Mouse (Mus musculus) lung, adult 18-20 months (tissue): ENCODE results near the gene Tom1.

Experiments used
- DNase-seq, 2 experiments: peaks; one replicate each; pipeline ENCODE4 v3.0.0; 2022; ENCODE audit warnings: mixed read lengths in 2 of 2

Gene Tom1

DNA sequence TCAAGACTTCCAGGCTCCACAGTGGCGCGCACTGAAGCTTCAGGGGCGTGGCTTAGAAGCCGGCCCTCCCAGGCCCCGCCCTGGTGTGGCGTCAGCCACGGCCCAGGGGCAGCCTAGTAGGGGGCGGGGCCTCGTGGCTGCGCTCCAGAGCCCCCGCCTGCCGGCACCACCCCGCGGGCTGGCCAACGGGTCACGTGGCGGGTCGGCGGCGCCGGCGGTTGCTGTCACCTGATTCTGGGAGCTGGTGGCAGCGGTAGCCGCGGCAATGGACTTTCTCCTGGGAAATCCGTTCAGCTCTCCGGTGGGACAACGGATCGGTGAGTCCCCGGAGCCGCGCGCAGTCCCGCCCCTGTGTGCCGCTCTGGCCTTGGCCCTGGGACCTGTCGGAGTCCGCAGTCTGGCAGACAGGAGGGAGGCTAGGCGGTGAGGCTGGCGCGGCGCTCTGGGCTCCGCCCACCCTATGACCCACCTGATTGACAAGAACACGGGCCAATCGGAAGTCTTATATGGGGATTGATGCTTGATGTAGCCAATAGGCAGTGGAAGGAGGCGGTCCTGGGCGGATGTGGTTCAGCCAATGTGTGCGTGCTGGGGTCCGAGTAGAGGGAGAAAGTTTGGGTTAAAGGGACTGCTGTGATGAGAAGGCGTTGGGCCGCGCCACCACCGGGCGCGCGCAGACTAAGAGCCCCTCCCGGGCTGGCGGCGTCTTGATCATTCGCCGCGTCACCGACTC lies at the start of gene Tom1:
Gene Tom1 (plus strand): TSS at position 195 of the 733 bp plus-strand sequence.
- DNase-seq: peak; percentile 96 to 97

DNA sequence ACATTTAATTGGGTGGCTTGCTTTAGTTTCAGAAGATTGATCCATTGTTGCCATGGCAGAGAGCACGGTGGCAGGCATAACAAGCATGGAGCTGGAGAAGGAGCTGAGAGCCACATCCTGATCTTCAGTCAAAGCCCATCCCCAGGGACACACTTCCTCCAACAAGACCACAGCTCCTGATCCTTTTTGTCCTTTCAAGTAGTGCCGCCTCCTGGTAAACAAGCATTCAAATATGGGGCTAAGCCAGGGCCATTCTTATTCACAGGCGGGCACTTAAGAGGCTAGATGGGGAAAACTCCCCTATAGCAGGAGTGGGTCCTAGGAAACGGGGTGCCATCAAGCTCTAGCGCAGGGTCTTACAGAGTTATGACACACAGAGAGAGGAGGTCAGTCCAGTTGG lies 46.1 kb upstream of the Tom1 start:
- DNase-seq: no peak

DNA sequence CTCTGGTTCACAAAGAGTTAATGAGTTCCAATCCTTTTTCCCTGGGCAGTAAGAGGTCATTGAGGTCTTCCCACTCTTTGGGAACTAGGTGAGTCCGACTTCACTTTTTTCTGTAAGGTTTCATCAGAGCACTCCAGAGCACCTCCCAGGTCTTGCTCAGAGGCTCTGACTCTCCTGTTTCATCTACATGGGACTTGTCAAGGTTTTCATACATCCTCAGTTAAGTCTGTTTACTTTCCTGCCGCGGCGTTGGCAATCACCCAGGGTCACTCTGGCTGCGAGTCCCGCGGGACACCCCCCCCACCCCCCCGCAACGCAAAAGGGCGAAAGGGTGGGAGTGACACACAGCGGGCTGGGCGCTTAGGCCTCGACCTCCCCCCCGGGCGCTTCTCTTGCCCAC lies 43.5 kb upstream of the Tom1 start:
- DNase-seq: peak; percentile 30 to 70

DNA sequence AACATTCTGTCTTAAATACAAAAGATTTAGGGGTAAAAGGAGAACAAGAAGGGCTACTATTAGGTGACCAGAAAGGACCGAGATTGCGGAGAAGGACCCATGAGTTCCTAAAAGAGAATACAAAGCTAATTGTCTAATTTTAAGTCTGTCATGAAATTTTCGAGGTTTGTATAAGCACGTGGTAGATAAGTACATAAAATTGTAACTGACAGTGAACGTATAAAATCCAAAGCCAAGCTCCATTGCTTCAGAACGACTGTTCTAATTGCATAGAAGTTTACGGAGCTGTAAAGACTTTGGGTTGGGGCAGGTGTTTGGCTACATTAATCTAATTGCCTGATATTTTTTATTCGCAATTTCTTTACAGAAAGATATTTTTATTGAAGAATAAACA lies 40.4 kb upstream of the Tom1 start, which contains the start of gene Hmgxb4:
Gene Hmgxb4 (plus strand): TSS at position 276 of the 394 bp plus-strand sequence.
- DNase-seq: no peak

DNA sequence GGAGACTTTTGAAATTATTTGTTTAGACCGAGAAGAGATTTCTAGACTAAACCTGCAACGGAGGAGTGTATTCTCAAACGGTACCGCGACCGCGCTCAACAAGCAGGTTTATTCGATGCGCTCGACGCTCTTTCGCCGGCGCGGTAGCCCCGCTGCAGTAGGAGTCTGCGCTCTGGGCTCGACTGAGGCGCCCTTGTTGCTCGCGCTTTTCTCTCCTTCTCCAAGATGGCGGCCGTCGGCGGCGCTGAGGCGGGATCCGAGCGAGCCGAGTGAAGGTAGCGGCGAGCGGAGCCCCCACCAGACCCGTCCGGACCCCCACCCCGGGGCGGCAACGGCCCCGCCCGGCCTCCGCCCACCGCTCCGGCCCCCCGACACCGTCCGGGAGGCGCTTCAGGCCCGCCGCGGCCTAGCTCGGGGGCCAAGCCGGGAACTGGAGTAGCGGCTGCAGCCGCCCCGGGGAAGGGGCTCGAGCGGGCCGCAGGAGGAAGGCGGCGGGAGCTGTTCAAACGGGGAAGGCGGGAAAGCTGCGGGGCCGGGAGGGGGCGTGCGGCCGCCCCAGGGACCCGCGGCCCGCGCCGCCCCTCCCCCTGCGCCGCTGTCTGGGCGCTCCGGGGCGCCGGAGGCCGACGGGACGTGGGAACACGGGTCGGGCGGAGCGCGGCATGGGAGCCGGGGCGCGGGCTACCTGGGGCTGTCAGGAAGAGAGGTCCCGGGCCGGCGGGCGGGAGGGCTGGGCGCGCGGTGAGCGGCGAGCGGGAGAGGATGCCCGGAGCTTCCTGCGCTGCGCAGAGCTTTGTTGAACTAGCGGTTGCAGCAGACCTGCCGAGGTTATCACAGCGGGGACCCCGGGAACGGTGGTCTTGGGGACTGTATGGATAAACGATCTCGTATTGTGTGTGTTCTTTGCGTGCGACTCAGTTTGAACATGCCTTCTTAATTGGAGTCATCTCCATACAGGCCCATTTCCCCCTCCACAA lies 39.7 kb upstream of the Tom1 start:
- peak; percentile 87 to 88 for DNase-seq

DNA sequence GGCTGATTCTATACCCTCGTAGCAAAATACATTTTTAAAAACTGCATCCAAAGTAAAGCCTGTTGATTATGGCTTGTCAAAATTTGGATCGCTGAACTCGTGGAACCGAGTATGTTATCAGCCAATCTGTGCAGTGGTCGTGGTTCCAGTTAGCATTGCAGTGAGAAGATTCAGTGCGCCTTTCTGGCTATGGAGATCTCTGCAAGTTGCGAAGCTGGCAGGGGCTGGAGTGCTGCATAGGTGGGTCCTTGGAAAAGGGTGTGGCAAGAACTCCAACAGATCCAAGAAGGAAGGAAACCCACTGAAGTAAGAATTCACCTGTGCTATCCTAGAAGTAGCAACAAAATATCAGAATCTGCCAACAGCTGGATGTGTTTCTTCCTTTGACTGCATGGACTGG lies 39.0 kb upstream of the Tom1 start:
- DNase-seq: peak in 1 of 2 experiments; percentile 10

DNA sequence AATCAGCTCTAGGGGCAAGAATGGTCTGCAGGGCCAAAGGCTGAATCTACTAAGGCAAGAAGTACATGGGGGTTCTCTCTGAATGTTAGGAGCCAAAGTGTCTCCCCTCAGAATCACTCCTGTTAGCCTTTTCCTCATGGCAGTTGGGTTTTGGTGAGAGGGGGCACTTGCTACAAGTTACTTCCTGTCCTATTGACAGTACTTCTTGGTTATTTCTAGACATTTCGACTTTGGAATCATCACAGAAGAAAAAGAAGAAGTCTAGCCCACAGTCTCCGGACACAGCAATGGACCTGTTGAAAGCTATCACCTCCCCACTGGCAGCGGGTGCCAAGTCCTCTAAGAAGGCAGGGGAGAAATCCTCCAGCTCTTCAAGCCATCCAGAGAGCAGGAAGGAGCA lies 33.1 kb upstream of the Tom1 start:
- no peak for DNase-seq

DNA sequence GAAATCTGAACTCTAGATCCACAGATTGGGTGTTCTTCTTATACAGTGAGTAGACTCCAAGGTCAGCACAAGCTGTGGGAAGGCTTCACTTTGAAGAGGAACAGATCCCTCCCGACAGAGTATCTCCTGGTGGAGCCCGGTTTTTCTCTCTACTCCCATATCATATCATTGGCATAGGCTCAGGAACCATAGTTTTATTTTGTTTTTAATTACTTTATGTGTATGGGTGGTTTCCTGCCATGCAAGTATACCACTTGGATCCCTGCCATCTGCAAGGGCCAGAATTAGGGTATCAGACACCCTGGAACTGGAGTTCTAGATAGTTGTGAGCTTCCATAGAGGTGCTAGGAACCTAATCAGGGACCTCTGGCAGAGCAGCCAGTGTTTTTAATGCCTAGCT lies 24.7 kb upstream of the Tom1 start:
- DNase-seq: no peak

DNA sequence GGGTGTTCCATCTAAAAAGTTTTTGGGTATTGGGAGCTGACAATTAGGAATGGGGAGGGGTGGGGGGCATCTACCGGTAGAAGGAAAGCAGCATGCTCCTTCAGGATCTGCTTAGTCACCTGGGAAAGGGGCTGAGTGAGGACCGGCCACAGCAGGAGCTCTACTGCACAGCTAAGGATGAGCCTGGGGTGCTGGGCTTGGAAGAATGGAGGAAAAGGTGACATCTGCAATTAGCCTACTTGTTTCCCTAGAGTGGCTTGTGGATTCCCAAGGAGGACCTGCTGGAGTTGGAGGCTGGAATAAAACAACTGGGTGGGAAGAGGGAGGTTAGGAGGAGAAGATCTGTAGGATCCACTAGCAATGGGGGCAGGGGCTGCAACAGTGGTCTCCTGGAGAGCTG lies 19.9 kb upstream of the Tom1 start:
- no peak for DNase-seq

DNA sequence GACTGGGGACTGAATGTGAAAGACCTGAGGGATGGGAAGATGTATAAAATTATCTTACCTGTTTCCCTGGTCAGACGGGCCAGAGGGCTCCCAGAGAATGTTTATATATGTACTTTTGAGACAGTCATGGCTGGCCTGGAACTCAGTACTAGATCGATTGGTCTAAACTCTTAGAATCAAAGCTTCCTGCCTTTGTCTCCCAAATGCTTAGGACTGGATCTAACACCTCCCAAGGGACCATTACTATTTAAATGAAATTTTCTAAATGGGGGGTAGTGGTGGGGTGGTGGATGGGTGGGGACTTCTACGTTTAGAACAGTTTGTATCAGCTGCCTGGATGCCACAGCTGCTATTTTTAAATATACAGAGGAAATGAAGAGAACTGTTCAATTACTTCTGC lies 19.5 kb upstream of the Tom1 start:
- no peak for DNase-seq

DNA sequence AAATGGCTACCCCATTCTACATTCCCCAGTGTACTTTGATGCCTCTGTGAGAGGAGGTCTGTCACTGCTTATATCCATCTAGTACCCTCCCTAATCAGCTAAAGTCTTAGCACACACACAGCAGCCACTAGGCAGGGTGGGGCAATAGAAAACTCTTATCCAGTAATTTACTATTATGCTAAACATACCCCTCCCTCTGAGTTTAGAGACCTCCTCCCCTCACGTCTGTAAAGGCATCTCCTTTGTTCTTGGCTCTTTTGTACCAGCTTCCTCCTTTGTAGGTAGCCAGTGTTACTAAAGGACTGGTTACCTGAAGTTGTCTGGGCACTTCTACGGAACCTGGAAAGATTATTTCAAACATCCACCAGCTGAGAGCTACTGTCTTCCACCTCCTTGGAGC lies 17.5 kb upstream of the Tom1 start:
- no peak for DNase-seq

DNA sequence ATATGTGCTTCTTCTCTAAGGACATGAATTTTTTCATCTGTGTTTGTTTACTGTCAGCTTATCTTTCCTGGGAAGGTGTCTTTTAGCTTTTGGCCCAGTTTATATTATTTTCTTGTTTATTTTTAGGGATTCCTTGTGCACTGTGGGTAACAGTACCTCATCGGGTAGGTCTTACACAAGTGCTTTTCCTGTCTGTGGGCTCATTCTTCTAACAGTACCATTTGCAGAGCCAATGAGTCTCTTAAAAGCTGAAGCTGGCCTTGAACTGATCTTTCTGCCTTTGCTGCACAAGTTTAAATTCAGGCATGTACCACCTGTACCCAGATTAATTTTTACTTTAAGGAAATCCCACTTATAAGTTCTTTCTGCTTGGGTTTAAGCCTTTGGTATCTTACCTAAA lies 17.1 kb upstream of the Tom1 start:
- no peak for DNase-seq

DNA sequence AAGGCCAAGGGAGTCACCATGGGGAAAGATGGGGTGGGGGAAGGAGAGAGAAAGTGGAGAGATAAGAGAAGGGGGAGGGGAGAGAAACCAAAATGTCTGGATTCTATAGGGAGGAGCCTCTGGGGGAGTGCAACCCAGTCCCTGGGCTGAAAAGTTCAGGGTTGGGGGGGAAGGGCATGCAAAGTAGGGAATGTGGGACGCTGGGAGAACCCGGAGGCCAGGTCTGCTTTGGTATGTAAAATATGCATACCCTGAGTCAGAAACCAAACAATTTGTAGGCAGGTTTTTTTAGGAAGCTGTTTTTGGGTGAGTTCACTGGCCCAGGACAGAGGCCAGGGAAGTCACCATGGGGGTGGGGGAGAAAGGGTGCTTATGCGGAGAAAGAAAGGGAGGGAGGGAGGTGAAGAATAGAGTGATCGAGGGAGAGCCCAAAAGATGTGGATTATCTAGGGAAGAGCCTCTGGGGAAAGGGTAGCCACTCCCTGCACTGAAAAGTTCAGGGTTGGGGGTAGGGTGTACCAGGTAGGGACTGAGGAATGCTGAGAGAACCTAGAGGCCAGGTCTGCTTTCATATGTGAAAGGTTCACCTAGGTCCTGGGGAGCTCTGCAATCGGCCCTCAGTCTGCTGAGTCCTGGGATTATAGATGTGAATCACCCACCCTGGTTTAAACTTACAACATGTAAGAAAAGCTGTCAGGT lies 15.1 kb upstream of the Tom1 start:
- no peak for DNase-seq

DNA sequence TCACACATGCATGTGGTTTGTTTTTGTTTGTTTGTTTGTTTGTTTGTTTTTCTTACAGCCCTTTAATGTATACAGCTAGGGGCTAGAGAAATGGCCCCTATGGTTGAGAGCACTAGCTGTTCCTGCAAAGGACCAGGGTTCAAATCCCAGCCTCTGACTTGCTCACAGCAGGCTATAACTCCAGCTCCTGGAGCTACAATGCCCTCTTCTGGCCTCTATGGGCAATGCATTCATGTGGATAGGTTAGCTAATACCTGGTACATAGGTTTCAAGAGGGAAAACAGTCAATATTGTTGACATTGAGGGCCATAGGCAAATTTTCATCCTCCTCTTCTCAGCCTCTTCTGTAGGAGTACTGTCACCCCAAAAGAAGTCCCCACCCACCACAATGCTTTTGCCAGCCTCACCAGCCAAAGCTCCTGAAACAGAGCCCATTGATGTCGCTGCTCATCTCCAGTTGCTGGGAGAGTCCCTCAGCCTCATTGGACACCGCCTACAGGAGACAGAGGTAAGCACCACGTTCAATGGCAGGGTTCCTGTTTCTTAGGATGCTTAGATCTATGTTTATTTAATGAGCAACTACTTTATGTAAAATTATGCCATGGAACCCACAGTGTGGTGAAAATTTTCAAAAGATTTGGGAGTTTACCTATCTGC lies 9.7 kb upstream of the Tom1 start:
- DNase-seq: no peak

DNA sequence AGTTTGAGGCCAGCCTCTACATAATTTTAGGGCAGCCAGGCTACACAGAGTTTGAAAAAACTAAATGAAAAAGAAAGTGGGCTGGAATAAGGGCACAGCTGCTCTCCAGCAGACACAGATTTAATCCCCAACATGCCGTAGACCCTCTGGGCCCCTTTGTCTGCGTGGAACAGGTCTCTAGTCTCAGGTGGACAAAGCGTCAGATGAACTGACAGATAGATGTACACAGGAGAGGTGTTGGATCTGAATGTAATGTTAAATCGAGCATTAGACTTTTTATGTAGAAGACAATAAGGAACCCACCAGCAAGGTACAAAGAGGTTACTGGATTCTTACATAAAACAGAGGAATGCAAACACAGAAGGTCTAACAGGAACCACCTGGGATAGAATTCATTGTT lies 7.7 kb upstream of the Tom1 start:
- DNase-seq: no peak

DNA sequence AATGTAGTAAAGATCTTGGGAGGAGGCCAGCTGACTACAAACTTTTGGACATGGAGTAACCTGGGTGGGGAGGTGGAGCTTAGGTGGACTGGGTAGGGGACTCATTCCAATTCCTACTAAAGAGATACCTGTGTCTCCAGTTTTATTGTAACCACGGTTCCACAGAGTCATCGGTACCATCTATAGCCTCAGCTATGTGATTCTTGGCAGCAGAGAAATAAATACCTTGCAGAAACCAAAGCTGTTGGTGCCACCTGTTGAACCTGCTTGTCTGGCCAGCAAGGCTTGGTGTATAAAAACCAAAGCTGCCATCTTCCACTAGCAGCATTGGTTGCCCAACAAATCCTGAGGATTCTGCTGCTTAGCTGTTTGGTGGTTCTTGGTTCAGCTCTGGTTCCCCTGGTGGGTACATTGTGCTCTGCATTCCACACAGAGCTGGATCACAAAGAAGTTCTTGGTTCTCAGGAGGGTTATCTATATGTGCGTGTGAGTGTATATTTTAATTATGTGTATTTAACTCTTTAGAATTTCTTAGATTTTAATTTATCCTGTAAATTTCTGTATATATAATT lies 3.0 kb upstream of the Tom1 start:
- DNase-seq: no peak

DNA sequence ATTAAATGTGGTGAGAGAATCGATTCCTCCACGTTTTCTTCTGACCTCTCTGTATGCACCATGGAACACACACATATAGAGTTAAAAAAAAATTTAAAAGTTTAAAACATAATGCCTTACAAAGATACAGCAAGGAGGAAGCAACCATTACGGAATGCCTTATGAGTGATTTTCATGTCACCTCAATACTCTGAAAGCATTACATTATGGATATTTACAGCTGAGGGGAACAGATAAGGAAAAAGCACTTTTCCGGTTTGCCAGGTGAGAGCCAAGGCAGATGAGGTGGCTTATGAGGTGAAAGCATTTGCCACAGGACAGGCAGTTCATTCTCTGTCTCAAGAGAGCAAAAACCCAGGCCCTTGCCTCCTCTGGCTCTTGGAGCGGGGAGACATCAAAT lies 544 bp upstream of the Tom1 start:
- DNase-seq: no peak

DNA sequence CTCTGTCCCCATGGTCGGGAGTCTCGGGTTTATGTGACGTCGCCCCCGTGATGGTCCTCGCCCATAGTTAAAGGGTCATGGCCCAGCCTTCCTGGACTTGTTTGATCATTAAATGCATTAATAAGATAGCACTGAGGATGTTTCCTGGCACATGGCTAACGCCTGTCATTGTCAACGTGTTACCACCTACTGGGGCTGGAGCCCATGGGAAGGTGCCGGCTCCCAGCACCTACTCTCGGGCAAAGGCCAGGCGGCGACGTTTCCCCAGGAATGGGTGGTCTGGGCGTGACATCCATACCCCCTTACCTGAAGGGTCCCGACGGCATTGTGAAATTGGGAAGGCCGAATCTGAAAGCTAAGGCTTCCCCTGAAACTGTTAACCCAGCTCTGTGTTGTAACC lies 780 bp downstream of the Tom1 start:
- DNase-seq: no peak

DNA sequence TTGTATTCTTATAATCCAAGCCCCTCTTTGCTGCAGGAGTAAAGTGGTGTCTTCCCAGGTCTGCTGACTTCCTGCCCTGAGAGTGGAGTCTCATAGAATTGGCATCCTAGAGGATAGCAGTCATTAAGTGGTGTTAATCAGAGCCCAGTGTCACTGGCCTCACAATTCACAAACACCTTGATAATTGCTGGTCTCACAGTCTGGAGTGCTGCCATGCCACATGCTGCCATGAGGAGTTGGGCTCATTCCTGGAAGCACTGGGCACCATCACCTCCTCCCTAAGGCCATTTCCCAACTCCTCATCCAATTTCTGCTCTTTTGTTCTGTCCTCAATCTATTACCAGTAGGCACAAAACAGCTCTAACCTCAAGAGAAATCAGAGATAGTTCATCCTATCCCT lies 2.1 kb downstream of the Tom1 start:
- DNase-seq: no peak

DNA sequence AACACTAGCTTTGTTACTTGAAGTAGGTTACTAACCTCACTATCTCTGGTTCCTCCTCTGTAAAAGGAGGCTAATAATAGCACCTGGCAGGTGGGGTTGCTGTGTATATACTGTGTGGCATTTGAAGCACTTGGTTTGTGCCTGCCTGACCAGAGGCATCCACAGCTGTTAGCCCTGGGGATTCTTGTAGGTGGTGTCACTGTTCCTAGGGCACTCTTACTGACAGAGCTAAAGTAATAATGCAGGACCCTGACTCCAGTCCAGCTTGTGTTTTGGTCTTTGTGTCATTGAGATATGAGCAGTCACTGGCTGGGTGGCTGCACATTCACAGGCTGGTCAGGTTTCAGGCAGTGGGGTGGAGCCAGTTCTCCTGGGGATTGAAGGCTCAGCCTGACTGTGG lies 5.0 kb downstream of the Tom1 start:
- peak; percentile 19 to 26 for DNase-seq

DNA sequence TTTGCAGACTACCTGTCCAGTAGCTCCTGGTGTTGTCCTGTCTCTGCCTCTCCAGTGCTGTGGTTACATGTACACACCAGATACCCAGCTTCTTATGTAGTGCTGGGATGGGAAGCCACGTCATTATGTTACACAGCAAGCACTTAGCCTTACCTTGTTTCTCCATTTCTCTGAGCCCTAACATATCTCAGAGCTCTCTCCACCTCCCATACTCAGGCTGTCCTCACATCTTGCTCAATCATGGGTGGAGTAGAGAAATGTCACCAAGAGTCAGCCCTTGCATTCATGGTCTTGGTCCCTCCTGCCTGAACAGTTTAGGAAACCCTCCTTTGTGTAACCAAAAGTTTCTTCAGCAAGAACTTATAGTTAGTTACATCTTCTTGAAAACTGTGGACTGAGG lies 6.2 kb downstream of the Tom1 start:
- peak in 1 of 2 experiments; percentile 60 for DNase-seq

DNA sequence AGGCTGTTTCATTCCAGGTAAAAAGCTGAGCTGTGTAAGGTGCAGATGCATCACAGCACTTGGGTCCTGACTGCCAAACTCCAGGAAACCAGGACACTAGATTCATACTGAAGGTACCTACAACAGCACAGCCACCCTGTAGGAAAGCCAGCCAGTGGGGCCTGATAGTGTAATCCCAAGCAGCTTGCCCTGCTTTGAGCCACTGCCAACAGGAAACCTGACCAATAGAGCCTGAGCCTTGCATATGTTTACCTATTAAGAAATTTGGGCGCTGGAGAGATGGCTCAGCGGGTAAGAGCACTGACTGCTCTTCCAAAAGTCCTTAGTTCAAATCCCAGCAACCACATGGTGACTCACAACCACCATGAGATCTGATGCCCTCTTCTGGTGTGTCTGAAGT lies 8.7 kb downstream of the Tom1 start:
- DNase-seq: peak; percentile 32 to 55
